Mouse (Mus musculus): ENCODE results near the gene Ppp1r7.
"Not testable (repeated sequence)": the region's sequence is repeated elsewhere in the genome, so short reads cannot be mapped to it uniquely, and the experiment has no call there.

The Ppp1r7 gene

DNA sequence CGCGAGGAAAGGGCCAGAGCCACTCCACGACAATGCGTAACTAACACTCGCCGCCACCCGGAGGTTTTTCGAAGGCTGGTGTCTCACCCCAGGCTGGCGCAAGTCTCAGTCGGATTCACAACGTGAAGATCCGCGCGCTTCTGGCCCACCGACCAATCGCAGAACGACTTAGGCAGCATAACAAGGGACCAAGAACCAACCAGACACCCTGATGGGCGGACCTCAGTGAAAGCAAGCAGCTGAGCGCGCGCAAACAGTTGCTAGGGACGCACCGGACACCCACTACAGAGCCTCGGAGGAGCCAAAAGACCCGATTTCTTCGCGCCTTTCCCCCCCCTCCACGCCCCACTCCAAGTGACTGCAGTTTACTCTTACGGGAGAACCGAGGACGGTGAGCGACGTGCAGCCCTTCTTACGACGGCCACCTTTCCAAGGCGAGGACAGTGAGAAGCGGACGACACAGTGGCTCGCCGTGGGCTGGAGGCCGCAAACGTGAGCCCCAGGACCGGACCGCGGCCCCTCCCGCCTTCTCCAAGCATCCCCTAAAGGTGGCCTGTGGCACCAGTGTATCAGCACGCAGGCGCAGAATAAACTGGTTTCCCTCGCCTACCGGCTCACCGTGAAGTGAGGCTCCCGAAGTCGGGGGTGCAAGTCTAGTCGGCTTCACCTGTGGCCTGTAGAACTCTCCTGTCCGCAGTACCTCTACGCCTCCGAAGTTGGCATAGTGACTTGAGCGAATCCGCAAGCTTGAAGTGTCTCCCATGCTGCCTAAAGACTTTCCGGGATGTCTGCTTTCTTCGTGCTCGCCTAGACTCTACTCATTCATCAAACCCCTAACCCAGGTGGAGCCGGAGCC is at the start of gene Ppp1r7, which contains the start of gene Pask:
Ppp1r7 (plus strand) TSS at position 207 of the 856 bp plus-strand sequence.
Pask (minus strand) TSS at position 835 of the 856 bp plus-strand sequence.
- peak; percentile 88 for DNase-seq

GRCm38 (mm10) chr1:93294491-93294890 is 48.2 kb upstream of the Ppp1r7 start:
- DNase-seq: not testable (repeated sequence)

- DNase-seq: no peak
Measured at GRCm38 (mm10) chr1:93299791-93300190, 42.9 kb upstream of the Ppp1r7 start.

DNA sequence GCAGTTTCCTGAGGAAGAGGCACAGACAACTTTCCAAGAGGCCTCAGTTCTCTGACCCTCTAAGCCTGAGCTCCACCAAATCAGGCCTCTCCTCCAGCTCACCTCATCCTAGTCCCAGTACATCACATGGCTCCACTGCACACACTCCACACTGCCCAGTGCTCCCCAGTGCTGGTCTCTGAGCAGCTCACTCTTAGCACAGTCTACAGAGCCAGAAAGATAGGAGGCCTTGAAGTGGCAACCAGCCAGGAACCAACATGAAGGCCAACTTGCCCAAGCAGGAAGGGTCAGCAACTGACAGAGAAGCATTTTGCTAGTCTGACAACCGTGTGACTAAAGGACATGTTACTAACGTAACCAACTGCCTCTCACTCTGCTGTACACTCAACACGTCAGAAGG is 42.1 kb upstream of the Ppp1r7 start:
- no peak for DNase-seq

GRCm38 (mm10) chr1:93305581-93306337 is 36.9 kb upstream of the Ppp1r7 start, which contains the start of gene Mterf4:
Gene Mterf4 (minus strand): TSS chr1:93305915.
- peak; percentile 79 for DNase-seq

- no peak for DNase-seq
Measured at GRCm38 (mm10) chr1:93323973-93324372, 18.7 kb upstream of the Ppp1r7 start.

DNA sequence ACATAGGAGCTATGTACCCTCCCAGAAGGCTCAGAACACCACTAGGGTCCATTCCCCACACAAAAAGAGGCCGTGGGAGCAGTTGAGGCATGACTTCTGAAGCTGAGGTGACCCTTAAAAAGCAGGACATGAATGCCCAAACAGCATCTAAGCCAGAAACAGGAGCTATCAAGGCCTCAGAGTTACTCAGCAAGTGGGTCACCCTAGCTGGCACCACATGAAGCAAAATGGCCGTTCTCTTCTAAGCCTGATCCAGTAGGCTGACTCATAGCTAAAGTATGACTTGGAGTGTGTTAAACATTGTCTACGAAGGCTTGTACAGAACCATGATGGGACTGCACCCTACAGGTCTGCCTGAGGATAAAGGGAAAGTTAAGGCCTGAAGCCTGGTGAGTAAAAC is 16.2 kb upstream of the Ppp1r7 start:
- DNase-seq: no peak

DNA sequence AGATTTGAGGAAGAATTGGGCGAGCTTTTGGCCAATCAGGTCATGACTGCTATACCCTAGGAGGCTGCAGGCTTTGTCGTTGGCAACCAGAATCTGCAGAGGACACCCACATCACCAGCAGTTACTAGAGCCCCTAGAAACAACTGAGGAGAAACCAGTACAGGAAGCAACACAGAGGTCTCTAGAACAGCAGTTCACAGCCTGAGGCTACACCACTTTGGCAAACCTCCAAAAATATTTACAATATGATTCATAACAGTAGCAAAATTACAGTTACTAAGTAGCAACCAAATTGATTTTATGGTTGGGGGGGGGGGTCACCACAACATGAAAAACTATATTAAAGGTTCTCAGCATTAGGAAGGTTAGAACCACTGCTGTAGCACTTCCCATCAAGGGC is 8.0 kb upstream of the Ppp1r7 start:
- DNase-seq: no peak

DNA sequence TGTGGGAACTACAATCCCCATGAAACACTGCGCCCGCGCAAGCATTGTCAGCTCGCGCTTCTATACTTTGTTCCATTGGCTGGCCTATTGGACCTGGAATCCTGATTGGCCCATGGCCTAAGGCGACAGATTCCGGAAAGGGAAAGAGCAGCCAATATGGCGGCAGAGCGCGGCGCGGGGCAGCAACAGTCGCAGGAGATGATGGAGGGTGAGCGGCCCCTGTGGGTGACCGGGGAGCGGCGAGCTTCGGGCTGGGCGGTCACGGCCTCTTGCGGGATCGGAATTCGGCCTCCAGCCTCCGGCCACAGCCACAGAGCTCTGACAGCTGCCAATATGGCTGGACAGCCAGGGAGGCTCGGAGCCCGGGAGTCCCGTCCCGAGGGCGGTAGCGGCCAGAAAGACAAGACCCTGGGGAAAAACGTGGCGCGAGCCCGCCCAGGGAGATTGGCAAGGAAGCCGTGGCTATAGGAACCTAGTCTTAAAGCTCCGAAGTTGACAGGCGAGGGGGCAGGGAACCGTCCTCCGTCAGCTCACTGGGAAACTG is 922 bp downstream of the Ppp1r7 start:
- peak; percentile 91 for DNase-seq

DNA sequence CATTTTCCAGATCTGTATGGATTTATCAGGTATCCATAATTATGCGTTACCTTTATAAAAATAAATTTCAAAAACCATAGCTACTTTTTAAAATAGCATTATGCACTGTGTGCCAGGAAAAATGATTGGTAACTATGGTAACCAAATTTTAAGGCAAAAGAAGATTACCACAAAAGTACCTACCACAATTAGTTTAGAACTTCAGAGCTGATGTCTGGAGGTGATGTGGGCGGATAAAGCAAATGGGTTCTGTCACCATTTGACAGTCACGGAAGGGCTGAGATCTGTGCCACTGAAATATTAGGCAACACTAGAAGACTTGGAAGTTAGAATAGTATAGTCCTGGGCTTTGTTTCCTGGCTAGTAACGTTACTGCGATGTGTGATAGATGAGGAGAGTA is 4.5 kb downstream of the Ppp1r7 start:
- no peak for DNase-seq

DNA sequence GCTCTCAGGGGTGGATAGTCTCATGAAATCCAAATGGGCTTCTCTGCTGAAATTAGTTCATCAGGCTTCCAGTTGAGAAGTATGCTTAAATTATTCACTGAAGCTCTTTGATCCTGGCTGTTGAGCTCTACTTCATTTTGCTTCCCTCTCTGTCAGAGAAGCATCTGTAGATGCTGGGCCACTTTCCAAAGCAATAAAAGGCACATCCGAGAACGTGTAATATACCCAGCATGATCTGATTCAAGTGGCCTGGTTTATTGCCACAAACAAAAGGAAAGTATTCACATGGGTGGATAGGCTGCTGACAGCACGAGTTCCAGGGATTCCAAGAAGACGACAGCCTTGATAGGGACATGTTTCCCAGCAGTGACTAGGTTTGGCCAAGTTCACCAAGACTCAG is 7.0 kb downstream of the Ppp1r7 start:
- DNase-seq: no peak

DNA sequence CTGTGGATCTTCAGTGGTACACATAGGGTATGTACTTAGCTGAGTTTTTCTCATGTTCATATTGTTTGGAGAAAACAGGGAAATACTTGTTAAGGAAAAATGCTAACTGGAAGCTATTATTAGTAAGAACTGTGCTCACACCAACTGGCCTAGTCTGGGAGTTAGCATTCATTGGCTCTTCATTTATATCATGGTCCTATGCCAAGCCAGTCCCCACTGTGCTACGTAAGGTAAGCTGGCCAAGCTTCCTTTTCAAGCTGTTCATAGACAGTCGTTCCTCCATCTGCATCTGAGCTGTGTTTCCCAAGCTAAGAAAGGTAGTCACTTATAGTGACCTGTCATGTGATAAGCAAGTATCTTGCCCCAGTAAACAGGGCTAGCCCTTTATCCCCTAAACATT is 10.1 kb downstream of the Ppp1r7 start:
- no peak for DNase-seq

- DNase-seq: no peak
Measured at GRCm38 (mm10) chr1:93362661-93363060, 20.0 kb downstream of the Ppp1r7 start.

DNA sequence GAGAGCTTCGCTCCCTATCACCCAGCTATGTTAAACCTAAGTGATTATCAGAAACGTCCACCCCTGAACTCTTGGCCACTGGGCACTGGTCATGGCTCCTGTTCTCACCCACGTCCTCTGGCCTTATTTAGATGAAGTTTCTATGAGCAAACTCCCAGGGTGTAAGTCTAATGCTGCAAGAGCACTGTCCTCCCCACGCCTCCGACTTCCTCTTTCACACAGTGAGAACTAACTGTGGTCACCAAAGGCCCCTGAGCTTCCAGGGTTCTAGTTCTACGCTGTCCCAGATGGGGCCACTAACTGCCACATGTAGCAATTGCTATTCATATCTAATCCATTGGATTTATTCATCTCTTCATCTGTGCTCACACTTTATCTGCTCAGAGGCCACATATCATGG is 23.0 kb downstream of the Ppp1r7 start:
- no peak for DNase-seq

DNA sequence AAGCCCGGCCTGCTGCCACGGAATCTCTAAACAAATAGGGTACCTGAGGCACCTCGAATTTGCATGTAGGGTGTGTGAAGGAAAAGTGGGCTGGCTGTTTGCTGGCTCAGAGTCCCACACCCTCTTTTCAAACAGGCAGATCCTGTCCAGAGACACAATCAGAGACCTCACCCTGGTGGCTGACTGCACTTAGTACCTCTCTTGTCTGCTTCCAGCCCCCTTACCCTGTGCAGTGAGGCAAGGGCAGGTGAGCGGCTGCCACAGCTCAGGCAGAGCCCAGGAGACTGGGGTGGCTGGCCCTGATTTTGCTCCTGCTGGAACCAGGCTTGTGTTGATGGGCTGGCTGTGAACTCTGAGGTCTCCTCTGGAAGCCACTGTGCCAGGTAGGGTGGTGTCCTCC is 31.0 kb downstream of the Ppp1r7 start, which contains the start of gene Ano7:
Ano7 (plus strand) TSS at position 266 of the 400 bp plus-strand sequence.
- no peak for DNase-seq

GRCm38 (mm10) chr1:93377307-93377706 is 34.7 kb downstream of the Ppp1r7 start:
- DNase-seq: no peak

DNA sequence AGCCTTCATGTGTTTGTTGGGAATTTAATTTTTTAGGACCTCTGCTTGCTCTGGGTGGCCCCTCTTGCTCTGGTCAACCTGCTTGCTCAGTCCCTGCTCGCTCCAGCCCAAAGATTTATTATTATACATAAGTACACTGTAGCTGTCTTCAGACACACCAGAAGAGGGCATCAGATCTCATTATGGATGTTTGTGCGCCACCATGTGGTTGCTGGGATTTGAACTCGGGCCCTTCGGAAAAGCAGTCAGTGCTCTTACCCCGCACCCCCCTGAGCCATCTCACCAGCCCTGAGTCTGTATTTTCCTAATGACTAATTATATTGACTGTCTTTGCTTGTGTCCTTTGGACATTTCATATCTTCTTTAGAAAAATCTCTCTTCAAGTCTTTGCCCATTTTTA is 36.5 kb downstream of the Ppp1r7 start:
- DNase-seq: no peak

DNA sequence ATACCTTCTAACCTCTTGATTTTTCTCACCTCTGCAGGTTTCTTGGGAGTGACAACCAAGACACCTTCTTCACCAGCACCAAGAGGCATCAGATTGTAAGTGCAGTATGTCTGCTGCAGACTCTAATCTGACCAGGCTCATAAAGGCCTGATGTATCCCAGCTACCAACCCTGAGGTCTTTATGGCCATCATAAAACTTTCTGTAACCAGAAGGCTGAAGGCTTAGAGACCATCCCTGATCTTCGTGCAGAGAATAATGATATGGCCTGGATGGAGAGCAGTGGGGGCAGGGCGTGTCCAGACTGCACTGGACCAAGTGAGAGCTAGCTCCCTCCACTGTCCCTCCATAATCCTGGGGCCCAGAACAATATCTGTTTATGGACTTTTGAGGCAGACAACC is 44.5 kb downstream of the Ppp1r7 start:
- no peak for DNase-seq

GRCm38 (mm10) chr1:93388906-93389305 is 46.3 kb downstream of the Ppp1r7 start:
- no peak for DNase-seq

- peak; percentile 6 for DNase-seq
Measured at GRCm38 (mm10) chr1:93401191-93402052, 58.8 kb downstream of the Ppp1r7 start.

GRCm38 (mm10) chr1:93403403-93403802 is 60.7 kb downstream of the Ppp1r7 start:
- no peak for DNase-seq
